Mouse (Mus musculus) hindbrain, embryonic 15.5 days (tissue): ENCODE data around the gene Tmigd3. TPM values are rescaled to one million over a fixed set of nuclear protein-coding genes. Genes with fewer than 3 reads are reported as not detected.

Experiments
- ATAC-seq: fragments of 200-750 bp; cut with Nextera tagmentation; 2 replicates; pipeline ENCODE4 v1.8.0; 2017; ENCODE audit warnings: low read depth, moderate number of reproducible peaks, moderate TSS enrichment; ENCODE audit not compliant: low FRiP score
- H3K27ac ChIP-seq: fragments of 300-500 bp; sonication (generic); replicated peaks from 2 replicates; pipeline ENCODE4 v1.5.1; 2015; ENCODE audit warnings: mild to moderate bottlenecking, inconsistent platforms
- H3K27me3 ChIP-seq: fragments of 300-500 bp; sonication (generic); 2 replicates; pipeline ENCODE4 v1.6.1; 2015; ENCODE audit warnings: control low read depth, inconsistent platforms
- H3K36me3 ChIP-seq: fragments of 300-500 bp; sonication (generic); 2 replicates; pipeline ENCODE4 v1.6.1; 2015; ENCODE audit warnings: control low read depth, inconsistent platforms
- H3K4me1 ChIP-seq: fragments of 300-500 bp; sonication (generic); replicated peaks from 2 replicates; pipeline ENCODE4 v1.6.1; 2015; ENCODE audit warnings: control low read depth, inconsistent platforms
- H3K4me2 ChIP-seq: fragments of 300-500 bp; sonication (generic); 2 replicates; pipeline ENCODE4 v1.6.1; 2015; ENCODE audit warnings: moderate library complexity, mild to moderate bottlenecking, inconsistent platforms
- H3K4me3 ChIP-seq: fragments of 300-500 bp; sonication (generic); 2 replicates; pipeline ENCODE4 v1.5.1; 2015; ENCODE audit warnings: mild to moderate bottlenecking, inconsistent platforms
- H3K9ac ChIP-seq: fragments of 300-500 bp; sonication (generic); 2 replicates; pipeline ENCODE4 v1.6.1; 2015; ENCODE audit warnings: inconsistent platforms
- H3K9me3 ChIP-seq: fragments of 300-500 bp; sonication (generic); 2 replicates; pipeline ENCODE4 v1.6.1; 2016; ENCODE audit warnings: control low read depth, inconsistent platforms
- WGBS: fragments of 180-500 bp; shearing (Covaris S2); methylation state at CpG from one replicate; pipeline ENCODE4 v1.1.7; 2015; 5-methylcytosine and 5-hydroxymethylcytosine counted together
- polyA plus RNA-seq: library from polyadenylated mRNA; unstranded; fragments of >200 nt; fragmentation: Nextera tagmentation; extraction: Ambion mirVana; gene quantifications from 2 replicates; pipeline ENCODE4 v1.2.1, GENCODE M21; 2015

Gene Tmigd3
- polyA plus RNA-seq = 0.20 TPM in 1 of 2 replicates, not detected in the other

DNA sequence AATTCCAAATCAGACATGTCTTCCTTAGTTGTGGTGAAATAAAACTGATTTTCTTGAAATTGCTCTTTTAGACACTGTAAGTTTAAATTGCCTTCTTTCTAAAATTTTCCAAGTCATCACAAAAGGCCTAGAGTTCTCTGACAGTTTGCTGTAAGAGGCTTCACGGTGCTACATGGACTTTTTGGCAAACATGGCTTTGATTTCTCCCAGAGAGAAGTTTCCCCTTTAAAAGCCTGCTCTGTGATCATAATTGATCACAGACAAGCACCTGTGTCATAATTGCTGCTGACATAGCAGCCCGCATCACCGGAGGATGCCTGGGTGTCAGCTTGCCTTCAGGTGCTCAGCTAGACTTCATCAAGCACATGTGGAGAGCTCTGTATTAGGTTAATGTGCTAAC, at the start of gene Tmigd3, which contains the start of gene Adora3:
Gene Tmigd3 (plus strand): TSS at position 346 of the 400 bp plus-strand sequence.
Gene Adora3 (plus strand): TSS at position 301 of the 400 bp plus-strand sequence.
- Histone ChIP-seq H3K27me3 (no peaks in the 10 kb centered on the region), H3K4me2 (no peak within 1 kb of the TSS), H3K4me3 (no peak within 1 kb of the TSS), H3K4me1 (no peaks in the 10 kb centered on the region; the same call in 1 of the 2 replicates), H3K9me3 (no peaks in the 10 kb centered on the region), H3K27ac (no peak within 1 kb of the TSS), H3K36me3 (no peaks in the 10 kb centered on the region), H3K9ac (no peak within 1 kb of the TSS)
- WGBS = 75% methylated on average over 3 of the region's 3 CpGs
- no peak for ATAC-seq

GRCm38 (mm10) chr3:105821504-105821903, 49.2 kb upstream of the Tmigd3 start:
- Histone ChIP-seq H3K9me3 (no peaks in the 10 kb centered on the region), H3K36me3 (no peaks in the 10 kb centered on the region), H3K9ac (no peak overlapping the region), H3K4me2 (no peak overlapping the region), H3K27ac (no peak overlapping the region), H3K4me1 (no peaks in the 10 kb centered on the region), H3K4me3 (no peak overlapping the region), H3K27me3 (no peaks in the 10 kb centered on the region)
- WGBS = 89% methylated on average over 3 of the region's 3 CpGs
- no peak for ATAC-seq

GRCm38 (mm10) chr3:105823609-105824008, 47.1 kb upstream of the Tmigd3 start:
- Histone ChIP-seq H3K4me3 (no peak overlapping the region), H3K4me1 (no peaks in the 10 kb centered on the region), H3K4me2 (no peak overlapping the region), H3K9ac (no peak overlapping the region), H3K27ac (no peak overlapping the region), H3K9me3 (no peaks in the 10 kb centered on the region), H3K27me3 (no peaks in the 10 kb centered on the region), H3K36me3 (no peaks in the 10 kb centered on the region)
- no peak for ATAC-seq

DNA sequence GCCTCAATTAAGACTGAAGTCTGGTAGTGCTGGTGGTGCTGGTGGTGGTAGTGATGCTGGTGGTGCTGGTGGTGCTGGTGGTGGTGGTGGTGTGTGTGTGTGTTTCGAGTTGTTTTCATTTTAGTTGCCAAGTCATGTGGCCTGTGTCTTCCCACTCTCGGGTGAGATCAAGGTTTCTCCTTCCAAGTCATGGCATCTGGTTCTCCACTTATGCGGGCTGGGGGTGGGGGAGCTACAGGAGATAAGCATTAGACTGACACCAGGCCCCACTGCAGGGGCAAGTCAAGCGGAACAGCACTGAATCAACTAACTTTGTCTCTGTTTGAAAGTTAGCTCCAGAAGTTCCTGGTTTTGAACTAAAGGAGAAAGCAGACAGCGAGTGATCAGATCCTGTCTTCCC, 46.6 kb upstream of the Tmigd3 start:
- Histone ChIP-seq H3K4me2 (no peak overlapping the region), H3K9ac (no peak overlapping the region), H3K27ac (no peak overlapping the region), H3K4me3 (no peak overlapping the region), H3K9me3 (no peaks in the 10 kb centered on the region), H3K4me1 (no peaks in the 10 kb centered on the region), H3K36me3 (no peaks in the 10 kb centered on the region), H3K27me3 (no peaks in the 10 kb centered on the region)
- 54% methylated on average over 5 of the region's 5 CpGs for WGBS
- ATAC-seq = no peak

DNA sequence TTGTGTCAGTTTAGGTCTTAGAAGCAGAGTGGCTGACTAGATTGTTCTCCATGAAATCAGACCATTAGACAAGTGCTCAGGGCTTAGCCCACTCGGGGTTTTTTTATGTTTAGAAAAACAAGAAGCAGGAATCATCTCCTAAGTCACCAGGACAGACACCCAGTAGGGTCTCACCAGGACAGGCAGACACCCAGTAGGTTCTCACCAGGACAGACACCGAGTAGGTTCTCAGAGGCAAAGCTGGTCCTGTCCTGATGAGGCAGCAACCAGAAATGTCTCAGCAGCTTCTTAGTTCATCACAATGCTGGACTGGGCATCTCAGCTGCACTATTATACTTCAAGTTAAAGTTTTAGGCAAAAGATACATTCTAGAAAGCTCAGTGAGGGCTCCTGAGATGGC, 46.0 kb upstream of the Tmigd3 start:
- H3K9me3 ChIP-seq = no peaks in the 10 kb centered on the region
- H3K4me3 ChIP-seq = no peak overlapping the region
- H3K36me3 ChIP-seq = no peaks in the 10 kb centered on the region
- no peaks in the 10 kb centered on the region for H3K4me1 ChIP-seq
- no peak overlapping the region for H3K4me2 ChIP-seq
- H3K9ac ChIP-seq = no peak overlapping the region
- H3K27ac ChIP-seq = no peak overlapping the region
- 60% methylated on average over 2 of the region's 2 CpGs for WGBS
- ATAC-seq = no peak
- no peaks in the 10 kb centered on the region for H3K27me3 ChIP-seq

GRCm38 (mm10) chr3:105825501-105826161, 45.1 kb upstream of the Tmigd3 start:
- no peak for ATAC-seq
- Histone ChIP-seq H3K36me3 (no peaks in the 10 kb centered on the region), H3K27ac (no peak overlapping the region), H3K9me3 (no peaks in the 10 kb centered on the region), H3K4me1 (no peaks in the 10 kb centered on the region), H3K27me3 (no peaks in the 10 kb centered on the region), H3K4me3 (no peak overlapping the region), H3K9ac (no peak overlapping the region), H3K4me2 (no peak overlapping the region)
- WGBS = 72% methylated on average over 7 of the region's 7 CpGs

GRCm38 (mm10) chr3:105831584-105831983, 39.1 kb upstream of the Tmigd3 start:
- Histone ChIP-seq H3K36me3 (no peaks in the 10 kb centered on the region), H3K27me3 (no peaks in the 10 kb centered on the region), H3K4me2 (no peak overlapping the region), H3K9ac (no peak overlapping the region), H3K27ac (no peak overlapping the region), H3K4me1 (no peaks in the 10 kb centered on the region), H3K9me3 (no peaks in the 10 kb centered on the region), H3K4me3 (no peak overlapping the region)
- 98% methylated on average over 3 of the region's 3 CpGs for WGBS
- ATAC-seq = no peak

GRCm38 (mm10) chr3:105835875-105836274, 34.8 kb upstream of the Tmigd3 start:
- Histone ChIP-seq H3K27ac (no peak overlapping the region), H3K9ac (no peak overlapping the region), H3K9me3 (no peaks in the 10 kb centered on the region), H3K4me2 (no peak overlapping the region), H3K4me1 (no peaks in the 10 kb centered on the region), H3K4me3 (no peak overlapping the region), H3K36me3 (no peaks in the 10 kb centered on the region), H3K27me3 (no peaks in the 10 kb centered on the region)
- WGBS = 70% methylated on average over 3 of the region's 3 CpGs
- ATAC-seq = no peak

DNA sequence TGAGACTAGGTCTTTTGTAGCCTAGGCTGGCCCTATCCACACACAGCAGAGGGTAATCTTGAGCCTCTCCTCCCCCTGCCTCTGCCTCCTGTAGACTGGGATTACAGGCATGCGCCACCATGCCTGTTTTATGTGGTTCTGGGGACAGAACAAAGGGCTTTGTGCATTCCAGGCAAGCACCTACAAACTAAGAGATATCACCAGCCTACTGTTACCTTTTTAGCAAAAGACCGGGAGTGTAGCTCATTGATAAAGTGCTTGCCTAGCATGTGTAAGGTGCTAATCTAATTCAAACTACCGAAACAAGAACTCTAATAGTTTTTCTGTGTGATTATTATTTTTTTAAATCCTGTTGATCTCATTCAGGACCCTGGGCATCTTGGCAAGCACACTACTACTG, 33.8 kb upstream of the Tmigd3 start:
- Histone ChIP-seq H3K9ac (no peak overlapping the region), H3K27me3 (no peaks in the 10 kb centered on the region), H3K4me1 (no peaks in the 10 kb centered on the region), H3K27ac (no peak overlapping the region), H3K36me3 (no peaks in the 10 kb centered on the region), H3K9me3 (no peaks in the 10 kb centered on the region), H3K4me3 (no peak overlapping the region), H3K4me2 (no peak overlapping the region)
- WGBS = 91% methylated on average over 3 of the region's 3 CpGs
- ATAC-seq = no peak

- Histone ChIP-seq H3K27me3 (no peaks in the 10 kb centered on the region), H3K4me3 (no peak overlapping the region), H3K9me3 (no peaks in the 10 kb centered on the region), H3K4me1 (no peaks in the 10 kb centered on the region), H3K9ac (no peak overlapping the region), H3K36me3 (no peaks in the 10 kb centered on the region), H3K27ac (no peak overlapping the region), H3K4me2 (no peak overlapping the region)
- ATAC-seq = no peak
- 87% methylated on average over 3 of the region's 3 CpGs for WGBS
Observed at GRCm38 (mm10) chr3:105838655-105839054, 32.0 kb upstream of the Tmigd3 start.

DNA sequence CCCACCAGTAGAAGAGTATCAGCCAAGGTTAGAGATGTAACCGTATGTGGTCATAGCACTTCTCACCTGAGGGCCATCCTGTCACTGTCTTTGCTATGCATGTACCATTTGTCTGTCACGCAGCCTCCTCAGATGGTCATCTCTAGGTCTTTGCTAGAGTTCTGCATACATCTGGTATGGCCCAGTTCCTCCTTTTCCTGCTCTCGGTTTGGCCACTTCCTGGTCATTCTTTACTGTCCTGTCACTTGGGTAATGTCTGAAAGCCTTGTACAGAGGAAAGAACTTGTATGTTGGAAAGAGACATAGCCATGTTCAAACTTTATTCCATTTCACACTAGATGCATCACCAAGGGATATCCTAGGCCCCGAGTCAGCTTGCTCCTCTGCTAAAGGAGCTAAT, 30.9 kb upstream of the Tmigd3 start:
- H3K27ac ChIP-seq = no peak overlapping the region
- no peaks in the 10 kb centered on the region for H3K9me3 ChIP-seq
- H3K36me3 ChIP-seq = no peaks in the 10 kb centered on the region
- no peak overlapping the region for H3K4me3 ChIP-seq
- WGBS = 92% methylated on average over 4 of the region's 4 CpGs
- H3K4me1 ChIP-seq = no peaks in the 10 kb centered on the region
- no peak for ATAC-seq
- no peak overlapping the region for H3K9ac ChIP-seq
- no peak overlapping the region for H3K4me2 ChIP-seq
- H3K27me3 ChIP-seq = no peaks in the 10 kb centered on the region

DNA sequence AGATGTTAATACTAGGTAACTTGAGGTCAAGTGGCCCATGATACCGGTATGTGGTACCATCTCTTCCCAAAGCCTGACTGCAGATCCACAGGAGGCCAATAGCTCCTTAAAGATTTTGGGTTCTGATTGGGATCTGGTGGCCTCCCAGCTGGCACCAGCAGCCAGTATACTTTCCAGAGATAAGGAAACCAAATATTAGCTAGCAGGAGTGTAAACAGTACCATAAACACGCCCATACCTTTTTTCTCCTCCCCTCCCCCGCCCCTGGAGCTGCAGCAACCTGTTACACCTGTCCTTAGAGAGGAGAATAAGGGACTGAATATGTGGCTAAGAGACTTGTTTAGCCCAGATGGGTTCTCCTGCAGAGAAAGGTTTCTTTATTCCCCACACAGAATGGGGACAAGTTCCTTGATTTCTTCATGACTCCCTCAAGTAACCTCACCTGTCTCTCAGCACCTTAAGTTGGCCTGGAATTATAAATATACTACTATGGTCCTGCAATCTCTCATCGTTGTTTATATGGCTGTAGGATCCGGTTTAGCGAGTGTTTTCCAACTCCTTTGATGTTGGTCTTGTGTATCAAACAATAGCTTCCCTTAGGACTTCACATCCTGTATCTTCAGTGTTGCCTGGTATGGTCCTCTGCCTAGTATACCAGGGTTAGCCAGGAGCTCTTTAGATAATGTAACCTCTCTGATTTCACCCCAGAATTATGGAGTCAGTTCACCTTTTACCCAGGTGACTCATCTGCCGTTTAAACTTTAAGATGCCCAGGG, 24.2 kb upstream of the Tmigd3 start:
- no peaks in the 10 kb centered on the region for H3K36me3 ChIP-seq
- no peaks in the 10 kb centered on the region for H3K4me1 ChIP-seq
- no peak for ATAC-seq
- H3K4me2 ChIP-seq = no peak overlapping the region
- no peaks in the 10 kb centered on the region for H3K9me3 ChIP-seq
- H3K4me3 ChIP-seq = no peak overlapping the region
- 75% methylated on average over 7 of the region's 7 CpGs for WGBS
- no peak overlapping the region for H3K27ac ChIP-seq
- H3K9ac ChIP-seq = no peak overlapping the region
- no peaks in the 10 kb centered on the region for H3K27me3 ChIP-seq
